Mouse (Mus musculus) brain, embryonic 14.5 days (tissue): ENCODE measurements around the gene Zcchc14.

ENCODE experiments used
- CTCF ChIP-seq: fragments of 200-500 bp; IDR thresholded peaks from 2 replicates; pipeline ENCODE4 v1.5.1; 2012; ENCODE audit warnings: inconsistent platforms, mild to moderate bottlenecking, moderate library complexity, borderline replicate concordance; ENCODE audit not compliant: insufficient read depth, insufficient read length; ENCODE audit errors: extremely low read depth
- POLR2A ChIP-seq: fragments of 200-500 bp; IDR thresholded peaks from 2 replicates; pipeline ENCODE4 v1.6.1; 2012; ENCODE audit warnings: mild to moderate bottlenecking, inconsistent platforms, borderline replicate concordance; ENCODE audit not compliant: poor library complexity, insufficient read depth, insufficient read length, severe bottlenecking; ENCODE audit errors: extremely low read depth

GRCm38 (mm10) chr8:121632401-121632800 is 20.3 kb downstream of the Zcchc14 start:
- no peak for TF ChIP-seq CTCF
- no peak for TF ChIP-seq POLR2A
